In genomic region chr7:126695631-126696207, GRCm38 (mm10) we compare ENCODE assay signal across 7 mouse cellular contexts. TPM values are rescaled to one million over a fixed set of nuclear protein-coding genes. Genes with fewer than 3 reads are reported as not detected.
DNase-seq lines count a peak whose midpoint lies in the region; ATAC-seq lines count a peak whose summit lies in the region.

Slx1b (minus strand) TSS chr7:126695784.

- H3K4me3 ChIP-seq in embryonic facial prominence, embryonic 11.5 days (ENCODE audit: low read depth, low read length) = peak within 1 kb of the TSS; percentile 85
- peak within 1 kb of the TSS; percentile 89 for H3K4me3 ChIP-seq in limb, embryonic 10.5 days
- peak within 1 kb of the TSS; percentile 69 for H3K4me3 ChIP-seq in midbrain, embryonic 13.5 days (replicated peaks)

- peak; percentile 95 for ATAC-seq in embryonic facial prominence, embryonic 11.5 days (replicated peaks; ENCODE audit: insufficient number of reproducible peaks, low FRiP score, low TSS enrichment, low read depth)
- peak; percentile 87 for ATAC-seq in granulocyte monocyte progenitor cell, adult 5-6 weeks (replicated peaks; ENCODE audit: poor library complexity, severe bottlenecking)
- peak; percentile 97 for ATAC-seq in midbrain, embryonic 13.5 days

- no peaks in the 10 kb centered on the region for H3K27me3 ChIP-seq in embryonic facial prominence, embryonic 11.5 days (ENCODE audit: control insufficient read depth, insufficient read depth, low read length)
- no peaks in the 10 kb centered on the region for H3K27me3 ChIP-seq in limb, embryonic 10.5 days (ENCODE audit: low read depth, poor library complexity, severe bottlenecking)
- H3K27me3 ChIP-seq in midbrain, embryonic 13.5 days = no peaks in the 10 kb centered on the region

- 0% methylated on average over 37 of the region's 40 CpGs for WGBS in embryonic facial prominence, embryonic 11.5 days
- WGBS in limb, embryonic 10.5 days = under 1% methylated on average over 40 of the region's 40 CpGs
- WGBS in midbrain, embryonic 13.5 days = under 1% methylated on average over 40 of the region's 40 CpGs

- no peaks in the 10 kb centered on the region for H3K9me3 ChIP-seq in embryonic facial prominence, embryonic 11.5 days (replicated peaks; ENCODE audit: control insufficient read depth, low read length)
- H3K9me3 ChIP-seq in limb, embryonic 10.5 days (replicated peaks) = no peaks in the 10 kb centered on the region
- H3K9me3 ChIP-seq in midbrain, embryonic 13.5 days = no peaks in the 10 kb centered on the region

- H3K36me3 ChIP-seq in embryonic facial prominence, embryonic 11.5 days (replicated peaks; ENCODE audit: control insufficient read depth, insufficient read depth, low read depth, low read length) = no peaks in the 10 kb centered on the region; the same call in 1 of the 2 replicates
- peaks cover 56% of the 10 kb centered on the region for H3K36me3 ChIP-seq in limb, embryonic 10.5 days
- H3K36me3 ChIP-seq in midbrain, embryonic 13.5 days = peaks cover 45% of the 10 kb centered on the region

- peak within 1 kb of the TSS; percentile 90 for H3K9ac ChIP-seq in embryonic facial prominence, embryonic 11.5 days (replicated peaks; ENCODE audit: low read length)
- H3K9ac ChIP-seq in midbrain, embryonic 13.5 days (replicated peaks) = peak within 1 kb of the TSS; percentile 80

- H3K4me1 ChIP-seq in embryonic facial prominence, embryonic 11.5 days (ENCODE audit: control insufficient read depth, insufficient read depth, low read length) = peaks cover 2% of the 10 kb centered on the region; the same call in 1 of the 2 replicates
- peaks cover 25% of the 10 kb centered on the region for H3K4me1 ChIP-seq in limb, embryonic 10.5 days
- peaks cover 45% of the 10 kb centered on the region for H3K4me1 ChIP-seq in midbrain, embryonic 13.5 days (replicated peaks)

- peak within 1 kb of the TSS; percentile 89 for H3K27ac ChIP-seq in embryonic facial prominence, embryonic 11.5 days (replicated peaks; ENCODE audit: low read depth, low read length)
- H3K27ac ChIP-seq in limb, embryonic 10.5 days = peak within 1 kb of the TSS; percentile 95
- peak within 1 kb of the TSS; percentile 95 for H3K27ac ChIP-seq in midbrain, embryonic 13.5 days

- H3K4me2 ChIP-seq in embryonic facial prominence, embryonic 11.5 days (ENCODE audit: low read depth, low read length) = peak within 1 kb of the TSS; percentile 76
- H3K4me2 ChIP-seq in midbrain, embryonic 13.5 days (replicated peaks) = peak within 1 kb of the TSS; percentile 97

- peak; percentile 97 for DNase-seq in adrenal gland, postnatal 14 days
- peak; percentile 98 for DNase-seq in embryonic facial prominence, embryonic 11.5 days (ENCODE audit: low spot score)
- DNase-seq in kidney, adult 11 months = peak; percentile 96
- peak; percentile 97 for DNase-seq in limb, embryonic 10.5 days (ENCODE audit: low spot score)
- peak; percentile 87 for DNase-seq in spleen, adult 12 weeks (ENCODE audit: low spot score)

RNA-seq across cellular contexts. Expression of gene Slx1b, which starts in this region (rescaled TPM):
- 10.7 and 18.6 TPM in 2 replicates for total RNA-seq in adrenal gland, postnatal 14 days (2021)
- polyA plus RNA-seq in embryonic facial prominence, embryonic 11.5 days (2014; fragmentation: Nextera tagmentation; extraction: Ambion mirVana) = 10.0 and 10.4 TPM in 2 replicates
- total RNA-seq in granulocyte monocyte progenitor cell, adult 5-6 weeks (2014; fragmentation: Nextera tagmentation) = 9.3 and 13.3 TPM in 2 replicates
- total RNA-seq in granulocyte monocyte progenitor cell, adult 5-6 weeks (2017) = 5.4 and 6.3 TPM in 2 replicates
- polyA plus RNA-seq in limb, embryonic 10.5 days (2016; fragmentation: Nextera tagmentation; extraction: Ambion mirVana) = 12.6 and 14.8 TPM in 2 replicates
- 21.0 and 21.1 TPM in 2 replicates for polyA plus RNA-seq in midbrain, embryonic 13.5 days (2015; fragmentation: Nextera tagmentation; extraction: Ambion mirVana)

Comparison
In these comparisons a context has a peak if more than half of its experiments do, and no peak if none do; other contexts are left out.
1. Peak in every context shown above with its lines: DNase-seq, ATAC-seq, H3K4me3 ChIP-seq and H3K27ac ChIP-seq.